Mouse (Mus musculus): ENCODE data around the gene 4632433K11Rik. TPM values are rescaled to one million over a fixed set of nuclear protein-coding genes. Genes with fewer than 3 reads are reported as not detected.

The 4632433K11Rik gene
- polyA plus RNA-seq, 1 experiment from 2014 or later, result not detected

GRCm38 (mm10) chr7:5047313-5047712, 13.4 kb downstream of the 4632433K11Rik start:
- H3K4me3 ChIP-seq, result no peak overlapping the region
- H3K4me1 ChIP-seq, result peaks cover 13% of the 10 kb centered on the region
- H3K27ac ChIP-seq, result no peak overlapping the region
- H3K9ac ChIP-seq, result no peak overlapping the region
- 33% methylated on average over 2 of the region's 2 CpGs for WGBS
- no peak overlapping the region for H3K4me2 ChIP-seq
- no peaks in the 10 kb centered on the region for H3K9me3 ChIP-seq
- no peak for ATAC-seq (replicated peaks)
- no peaks in the 10 kb centered on the region for H3K27me3 ChIP-seq (replicated peaks)
- no peaks in the 10 kb centered on the region for H3K36me3 ChIP-seq (replicated peaks)

- Histone ChIP-seq H3K36me3 (replicated peaks) (no peaks in the 10 kb centered on the region), H3K27me3 (replicated peaks) (peaks cover 31% of the 10 kb centered on the region), H3K9me3 (no peaks in the 10 kb centered on the region), H3K4me1 (peaks cover 53% of the 10 kb centered on the region), H3K9ac (peak within 1 kb of the TSS; percentile 59), H3K27ac (peak within 1 kb of the TSS; percentile 82), H3K4me3 (peak within 1 kb of the TSS; percentile 51), H3K4me2 (peak within 1 kb of the TSS; percentile 91)
- under 1% methylated on average over 65 of the region's 65 CpGs for WGBS
- peak; percentile 78 for ATAC-seq (replicated peaks)
Observed at GRCm38 (mm10) chr7:5051193-5052192, 17.6 kb downstream of the 4632433K11Rik start, which contains the start of gene Zfp580. Zfp580 (plus strand) TSS chr7:5051538.

GRCm38 (mm10) chr7:5052438-5052837, 18.5 kb downstream of the 4632433K11Rik start:
- ATAC-seq (replicated peaks), result no peak

GRCm38 (mm10) chr7:5052931-5053343, 19.0 kb downstream of the 4632433K11Rik start:
- peak overlapping the region; percentile 91 for H3K4me2 ChIP-seq
- H3K27ac ChIP-seq, result no peak overlapping the region
- no peaks in the 10 kb centered on the region for H3K9me3 ChIP-seq
- H3K4me3 ChIP-seq, result peak overlapping the region; percentile 51
- H3K36me3 ChIP-seq (replicated peaks), result no peaks in the 10 kb centered on the region
- H3K4me1 ChIP-seq, result peaks cover 62% of the 10 kb centered on the region
- H3K9ac ChIP-seq, result peak overlapping the region; percentile 59
- no peak for ATAC-seq (replicated peaks)
- 6% methylated on average over 41 of the region's 45 CpGs for WGBS
- peaks cover 31% of the 10 kb centered on the region for H3K27me3 ChIP-seq (replicated peaks)

More at GRCm38 (mm10) chr7:5052438-5052837, 18.5 kb downstream of the 4632433K11Rik start:
- Histone ChIP-seq H3K27me3 (replicated peaks) (peaks cover 31% of the 10 kb centered on the region), H3K4me2 (peak overlapping the region; percentile 91), H3K27ac (no peak overlapping the region), H3K4me1 (peaks cover 57% of the 10 kb centered on the region), H3K4me3 (peak overlapping the region; percentile 51), H3K9me3 (no peaks in the 10 kb centered on the region), H3K9ac (peak overlapping the region; percentile 59), H3K36me3 (replicated peaks) (no peaks in the 10 kb centered on the region)
- WGBS, result 6% methylated on average over 10 of the region's 12 CpGs

- Histone ChIP-seq H3K4me2 (peak overlapping the region; percentile 91), H3K4me3 (peak overlapping the region; percentile 51), H3K27ac (no peak overlapping the region), H3K9ac (peak overlapping the region; percentile 62), H3K36me3 (replicated peaks) (no peaks in the 10 kb centered on the region), H3K4me1 (peaks cover 68% of the 10 kb centered on the region), H3K9me3 (no peaks in the 10 kb centered on the region), H3K27me3 (replicated peaks) (peaks cover 31% of the 10 kb centered on the region)
- no peak for ATAC-seq (replicated peaks)
- WGBS, result 7% methylated on average over 32 of the region's 32 CpGs
Observed at GRCm38 (mm10) chr7:5053456-5054179, 19.7 kb downstream of the 4632433K11Rik start.

- Histone ChIP-seq H3K4me3 (peak overlapping the region; percentile 67), H3K4me2 (peak overlapping the region; percentile 63), H3K27me3 (replicated peaks) (peaks cover 31% of the 10 kb centered on the region), H3K9ac (peak overlapping the region; percentile 76), H3K4me1 (peaks cover 81% of the 10 kb centered on the region), H3K9me3 (no peaks in the 10 kb centered on the region), H3K27ac (peak overlapping the region; percentile 82), H3K36me3 (replicated peaks) (no peaks in the 10 kb centered on the region)
- ATAC-seq (replicated peaks), result peak; percentile 7
- under 1% methylated on average over 55 of the region's 55 CpGs for WGBS
Observed at GRCm38 (mm10) chr7:5056651-5057263, 22.8 kb downstream of the 4632433K11Rik start.

GRCm38 (mm10) chr7:5057381-5057780, 23.5 kb downstream of the 4632433K11Rik start:
- peak overlapping the region; percentile 67 for H3K4me3 ChIP-seq
- WGBS, result 30% methylated on average over 8 of the region's 8 CpGs

GRCm38 (mm10) chr7:5057804-5058203, 23.9 kb downstream of the 4632433K11Rik start:
- Histone ChIP-seq H3K9me3 (no peaks in the 10 kb centered on the region), H3K4me2 (peak overlapping the region; percentile 63), H3K27ac (no peak overlapping the region; the same call in 1 of the 2 replicates), H3K4me1 (peaks cover 72% of the 10 kb centered on the region), H3K36me3 (replicated peaks) (no peaks in the 10 kb centered on the region), H3K9ac (peak overlapping the region; percentile 76), H3K4me3 (peak overlapping the region; percentile 67), H3K27me3 (replicated peaks) (peaks cover 30% of the 10 kb centered on the region)
- ATAC-seq (replicated peaks), result no peak
- WGBS, result 32% methylated on average over 11 of the region's 11 CpGs

More at GRCm38 (mm10) chr7:5057381-5057780, 23.5 kb downstream of the 4632433K11Rik start:
- H3K4me2 ChIP-seq, result peak overlapping the region; percentile 63
- ATAC-seq (replicated peaks), result no peak
- no peaks in the 10 kb centered on the region for H3K9me3 ChIP-seq
- H3K27ac ChIP-seq, result peak overlapping the region; percentile 82; the same call in 1 of the 2 replicates
- H3K4me1 ChIP-seq, result peaks cover 76% of the 10 kb centered on the region
- peaks cover 31% of the 10 kb centered on the region for H3K27me3 ChIP-seq (replicated peaks)
- H3K9ac ChIP-seq, result peak overlapping the region; percentile 76
- no peaks in the 10 kb centered on the region for H3K36me3 ChIP-seq (replicated peaks)

GRCm38 (mm10) chr7:5058631-5059030, 24.7 kb downstream of the 4632433K11Rik start:
- peaks cover 22% of the 10 kb centered on the region for H3K27me3 ChIP-seq (replicated peaks)
- no peak overlapping the region for H3K4me2 ChIP-seq
- peaks cover 71% of the 10 kb centered on the region for H3K4me1 ChIP-seq
- ATAC-seq (replicated peaks), result no peak
- H3K36me3 ChIP-seq (replicated peaks), result no peaks in the 10 kb centered on the region
- 91% methylated on average over 1 of the region's 1 CpGs for WGBS
- no peak overlapping the region for H3K27ac ChIP-seq
- H3K9me3 ChIP-seq, result no peaks in the 10 kb centered on the region
- no peak overlapping the region for H3K9ac ChIP-seq
- H3K4me3 ChIP-seq, result no peak overlapping the region; the same call in 1 of the 2 replicates

- peaks cover 15% of the 10 kb centered on the region for H3K27me3 ChIP-seq (replicated peaks)
- H3K9ac ChIP-seq, result peak overlapping the region; percentile 88; the same call in 1 of the 2 replicates
- H3K9me3 ChIP-seq, result no peaks in the 10 kb centered on the region
- WGBS, result 94% methylated on average over 12 of the region's 12 CpGs
- H3K4me1 ChIP-seq, result peaks cover 71% of the 10 kb centered on the region
- no peaks in the 10 kb centered on the region for H3K36me3 ChIP-seq (replicated peaks)
- H3K4me2 ChIP-seq, result peak overlapping the region; percentile 89
- ATAC-seq (replicated peaks), result no peak
- H3K4me3 ChIP-seq, result no peak overlapping the region
- peak overlapping the region; percentile 99; the same call in 1 of the 2 replicates for H3K27ac ChIP-seq
Observed at GRCm38 (mm10) chr7:5059421-5059820, 25.5 kb downstream of the 4632433K11Rik start.

GRCm38 (mm10) chr7:5060239-5060731, 26.4 kb downstream of the 4632433K11Rik start:
- H3K27ac ChIP-seq, result peak overlapping the region; percentile 99
- WGBS, result 3% methylated on average over 27 of the region's 27 CpGs
- peak overlapping the region; percentile 88 for H3K9ac ChIP-seq
- peak overlapping the region; percentile 89 for H3K4me2 ChIP-seq
- H3K27me3 ChIP-seq (replicated peaks), result peaks cover 6% of the 10 kb centered on the region
- ATAC-seq (replicated peaks), result 0 out of 2 replicates have a peak, but pooled peaks have one; percentile 0
- H3K4me1 ChIP-seq, result peaks cover 67% of the 10 kb centered on the region
- peak overlapping the region; percentile 55 for H3K4me3 ChIP-seq
- H3K9me3 ChIP-seq, result no peaks in the 10 kb centered on the region
- H3K36me3 ChIP-seq (replicated peaks), result no peaks in the 10 kb centered on the region

Data from midbrain, embryonic 15.5 days (tissue).